Mouse (Mus musculus) liver, adult 2 months (tissue): ENCODE data around the gene Vill.

Source experiments
- CTCF ChIP-seq: fragments of 200-500 bp; IDR thresholded peaks from 2 replicates; pipeline ENCODE4 v1.5.1; 2011; ENCODE audit warnings: low read depth, low read length, control low read depth
- POLR2A ChIP-seq: fragments of 200-500 bp; IDR thresholded peaks from 2 replicates; pipeline ENCODE4 v1.6.1; 2011; ENCODE audit warnings: low read length, control low read depth; ENCODE audit not compliant: insufficient read depth; ENCODE audit errors: extremely low read depth

DNA sequence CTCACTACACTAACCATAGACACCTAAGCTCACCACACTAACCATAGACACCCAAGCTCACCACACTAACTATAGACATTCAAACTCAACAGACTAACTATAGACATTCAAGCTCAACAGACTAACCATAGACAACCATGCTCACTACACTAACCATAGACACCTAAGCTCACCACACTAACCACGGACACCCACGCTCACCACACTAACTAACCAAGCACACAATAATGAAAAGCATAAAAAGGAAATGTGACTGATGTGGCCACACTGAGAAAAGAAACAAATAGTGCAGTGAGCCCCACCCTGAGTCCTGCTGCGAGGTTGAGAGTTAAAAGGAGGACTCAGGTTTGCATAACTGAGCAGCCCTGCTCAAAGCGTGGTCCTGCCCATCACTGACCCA, 2.8 kb downstream of the Vill start:
- TF ChIP-seq CTCF (no peak), POLR2A (no peak)
